Mouse (Mus musculus): ENCODE measurements around the gene Cntn4.

GRCm38 (mm10) chr6:106471840-106472608 lies 794.6 kb downstream of the Cntn4 start:
- no peak for TF ChIP-seq CTCF (IDR thresholded peaks at IDR 0.05; ENCODE audit: control insufficient read depth, insufficient read depth, low read length)
- no peak for TF ChIP-seq POLR2A (IDR thresholded peaks at IDR 0.05; ENCODE audit: borderline replicate concordance, control insufficient read depth, low read depth, low read length)

Measured in bone marrow, adult 2 months (tissue).